Mouse (Mus musculus) neural tube, embryonic 11.5 days (tissue): ENCODE data around the gene Spag6. TPM values are rescaled to one million over a fixed set of nuclear protein-coding genes. Genes with fewer than 3 reads are reported as not detected.

Experiments
- ATAC-seq: fragments of 200-750 bp; cut with Nextera tagmentation; 2 replicates; pipeline ENCODE4 v1.8.0; 2017; ENCODE audit warnings: moderate number of reproducible peaks, mild to moderate bottlenecking, moderate TSS enrichment, moderate library complexity; ENCODE audit not compliant: insufficient read depth, low FRiP score, low TSS enrichment
- DNase-seq: peaks from one replicate; pipeline ENCODE4 v3.0.0-alpha.2; 2015; ENCODE audit warnings: low spot score
- H3K27ac ChIP-seq: fragments of 300-500 bp; sonication (generic); 2 replicates; pipeline ENCODE4 v1.5.1; 2014; ENCODE audit warnings: low read depth, mild to moderate bottlenecking, low read length
- H3K27me3 ChIP-seq: fragments of 300-500 bp; sonication (generic); 2 replicates; pipeline ENCODE4 v1.6.1; 2014; ENCODE audit warnings: mild to moderate bottlenecking, low read length, mixed read lengths; ENCODE audit not compliant: control insufficient read depth, insufficient read depth
- H3K36me3 ChIP-seq: fragments of 300-500 bp; sonication (generic); 2 replicates; pipeline ENCODE4 v1.6.1; 2014; ENCODE audit warnings: mild to moderate bottlenecking, low read length, moderate library complexity, mixed read lengths; ENCODE audit not compliant: control insufficient read depth, insufficient read depth
- H3K4me1 ChIP-seq: fragments of 300-500 bp; sonication (generic); 2 replicates; pipeline ENCODE4 v1.6.1; 2014; ENCODE audit warnings: low read length, mixed read lengths; ENCODE audit not compliant: control insufficient read depth, insufficient read depth
- H3K4me2 ChIP-seq: fragments of 300-500 bp; sonication (generic); 2 replicates; pipeline ENCODE4 v1.6.1; 2014; ENCODE audit warnings: low read depth, mild to moderate bottlenecking, moderate library complexity
- H3K4me3 ChIP-seq: fragments of 300-500 bp; sonication (generic); 2 replicates; pipeline ENCODE4 v1.5.1; 2014; ENCODE audit warnings: low read depth, low read length
- H3K9ac ChIP-seq: fragments of 300-500 bp; sonication (generic); 2 replicates; pipeline ENCODE4 v1.6.1; 2014; ENCODE audit warnings: mild to moderate bottlenecking, low read length
- H3K9me3 ChIP-seq: fragments of 300-500 bp; sonication (generic); 2 replicates; pipeline ENCODE4 v1.6.1; 2016; ENCODE audit warnings: low read length; ENCODE audit not compliant: control insufficient read depth
- WGBS: fragments of 180-500 bp; shearing (Covaris S2); extraction: QIAGEN DNeasy Blood & Tissue Kit; methylation state at CpG from one replicate; pipeline ENCODE4 v1.1.7; 2014; 5-methylcytosine and 5-hydroxymethylcytosine counted together
- polyA plus RNA-seq: library from polyadenylated mRNA; unstranded; fragments of >200 nt; fragmentation: Nextera tagmentation; extraction: Ambion mirVana; gene quantifications from 2 replicates; pipeline ENCODE4 v1.2.1, GENCODE M21; 2014

Spag6 gene
- 0.21 and 0.37 TPM in 2 replicates for polyA plus RNA-seq

DNA sequence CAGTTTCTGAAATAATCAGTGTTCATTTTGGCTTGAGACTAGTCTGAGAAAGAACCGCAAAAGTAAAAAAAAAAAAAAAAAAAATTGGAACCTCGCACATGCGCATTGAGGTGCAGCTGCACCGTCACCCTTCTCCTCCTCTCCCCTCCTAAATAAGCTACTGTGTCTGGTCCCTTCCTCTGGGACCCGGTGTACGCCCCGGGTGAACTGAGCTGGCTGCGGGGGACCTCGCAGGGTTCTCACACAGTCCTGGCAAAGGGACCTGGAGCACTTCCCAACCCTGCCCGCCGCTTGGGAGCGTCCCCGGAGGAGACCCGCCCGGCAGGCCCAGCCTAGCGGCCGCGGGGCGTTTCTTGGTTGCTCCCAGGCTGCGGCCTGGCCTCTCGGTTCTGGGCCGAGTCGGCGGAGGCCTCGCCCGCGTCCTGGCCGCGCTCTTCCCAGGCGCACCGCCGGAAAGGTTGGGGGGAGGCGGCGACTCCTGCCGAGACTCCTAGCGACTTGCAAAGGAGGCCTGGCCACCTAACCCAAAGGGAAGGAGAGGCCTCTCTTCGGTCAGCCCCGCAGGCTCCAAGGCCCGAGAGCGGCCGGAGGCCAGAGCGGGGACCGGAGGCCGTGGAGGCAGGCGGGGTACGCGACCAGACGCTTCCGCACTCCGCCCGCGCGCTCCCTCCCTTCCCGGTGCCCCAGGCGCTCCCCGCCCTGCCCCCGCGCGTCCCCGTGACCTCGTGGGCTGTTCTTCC, at the start of gene Spag6:
Gene Spag6, plus strand, starts transcription at position 162 of the 740 bp plus-strand sequence.
- Histone ChIP-seq H3K27me3 (peaks cover 71% of the 10 kb centered on the region), H3K9ac (peak within 1 kb of the TSS; percentile 84), H3K4me1 (peaks cover 2% of the 10 kb centered on the region; the same call in 1 of the 2 replicates), H3K4me3 (peak within 1 kb of the TSS; percentile 51), H3K9me3 (no peaks in the 10 kb centered on the region), H3K4me2 (peak within 1 kb of the TSS; percentile 89), H3K36me3 (no peaks in the 10 kb centered on the region), H3K27ac (peak within 1 kb of the TSS; percentile 67)
- ATAC-seq = peak; percentile 74
- peak; percentile 86 for DNase-seq
- WGBS = under 1% methylated on average over 59 of the region's 61 CpGs

- Histone ChIP-seq H3K4me2 (no peak overlapping the region), H3K27ac (no peak overlapping the region), H3K9me3 (no peaks in the 10 kb centered on the region), H3K27me3 (no peaks in the 10 kb centered on the region), H3K4me1 (no peaks in the 10 kb centered on the region), H3K4me3 (no peak overlapping the region), H3K36me3 (no peaks in the 10 kb centered on the region), H3K9ac (no peak overlapping the region)
- WGBS = 85% methylated on average over 3 of the region's 4 CpGs
- no peak for ATAC-seq
- no peak for DNase-seq
These were observed 45.3 kb upstream of the Spag6 start for GRCm38 (mm10) chr2:18648563-18648962.

DNA sequence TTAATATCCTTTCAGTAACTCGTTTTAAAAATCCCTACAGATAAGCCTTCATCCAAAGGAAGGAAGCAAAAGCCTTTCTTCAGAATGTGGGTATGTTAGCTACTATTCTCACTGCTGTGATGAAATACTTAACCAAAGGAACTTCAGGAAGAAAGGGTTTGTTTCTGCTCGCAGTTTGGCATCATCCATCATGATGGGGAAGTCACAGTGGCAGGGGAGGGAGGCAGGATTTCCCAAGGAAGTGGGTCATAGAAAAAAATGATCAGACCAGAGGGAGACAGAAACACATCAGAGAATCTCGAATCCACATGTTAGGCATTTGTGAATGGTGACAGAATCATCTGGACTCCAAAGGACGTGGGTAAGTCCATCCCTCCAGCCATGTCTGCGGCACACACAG, 39.0 kb upstream of the Spag6 start:
- ATAC-seq = no peak
- Histone ChIP-seq H3K27me3 (no peaks in the 10 kb centered on the region), H3K4me1 (no peaks in the 10 kb centered on the region), H3K4me3 (no peak overlapping the region), H3K9me3 (no peaks in the 10 kb centered on the region), H3K9ac (no peak overlapping the region), H3K4me2 (no peak overlapping the region), H3K27ac (no peak overlapping the region), H3K36me3 (no peaks in the 10 kb centered on the region)
- no peak for DNase-seq
- WGBS = 70% methylated on average over 5 of the region's 5 CpGs

- H3K9ac ChIP-seq = no peak overlapping the region
- no peak for ATAC-seq
- no peaks in the 10 kb centered on the region for H3K27me3 ChIP-seq
- no peak overlapping the region for H3K4me3 ChIP-seq
- WGBS = 92% methylated on average over 3 of the region's 3 CpGs
- no peak overlapping the region for H3K27ac ChIP-seq
- no peak overlapping the region for H3K4me2 ChIP-seq
- H3K4me1 ChIP-seq = no peaks in the 10 kb centered on the region
- no peaks in the 10 kb centered on the region for H3K36me3 ChIP-seq
- H3K9me3 ChIP-seq = no peaks in the 10 kb centered on the region
- DNase-seq = no peak
These were observed 29.8 kb upstream of the Spag6 start for GRCm38 (mm10) chr2:18664003-18664402.

DNA sequence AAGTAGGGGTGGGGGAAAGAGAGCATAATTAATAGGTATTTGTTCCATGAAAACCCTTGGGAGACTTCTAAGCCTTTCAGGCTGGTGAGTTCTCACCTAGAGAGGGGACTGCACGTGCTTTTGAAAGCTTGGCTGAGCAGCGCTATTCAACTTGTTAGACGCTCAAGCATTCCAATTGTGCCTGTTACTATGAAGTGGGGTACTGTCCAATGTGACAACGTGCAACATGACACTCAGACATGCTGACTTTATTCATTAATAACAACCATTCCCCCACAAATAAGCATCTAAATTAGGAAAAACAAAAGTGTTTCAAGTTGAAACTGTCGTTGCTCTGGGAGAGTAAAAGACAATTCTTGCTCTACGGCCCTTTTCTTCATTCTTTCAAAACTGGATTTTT, 22.8 kb upstream of the Spag6 start:
- DNase-seq = no peak
- Histone ChIP-seq H3K9me3 (no peaks in the 10 kb centered on the region), H3K27me3 (peaks cover 4% of the 10 kb centered on the region), H3K9ac (no peak overlapping the region), H3K36me3 (no peaks in the 10 kb centered on the region), H3K4me2 (no peak overlapping the region), H3K4me1 (peaks cover 4% of the 10 kb centered on the region; the same call in 1 of the 2 replicates), H3K27ac (no peak overlapping the region), H3K4me3 (no peak overlapping the region)
- 5% methylated on average over 6 of the region's 6 CpGs for WGBS
- ATAC-seq = no peak

DNA sequence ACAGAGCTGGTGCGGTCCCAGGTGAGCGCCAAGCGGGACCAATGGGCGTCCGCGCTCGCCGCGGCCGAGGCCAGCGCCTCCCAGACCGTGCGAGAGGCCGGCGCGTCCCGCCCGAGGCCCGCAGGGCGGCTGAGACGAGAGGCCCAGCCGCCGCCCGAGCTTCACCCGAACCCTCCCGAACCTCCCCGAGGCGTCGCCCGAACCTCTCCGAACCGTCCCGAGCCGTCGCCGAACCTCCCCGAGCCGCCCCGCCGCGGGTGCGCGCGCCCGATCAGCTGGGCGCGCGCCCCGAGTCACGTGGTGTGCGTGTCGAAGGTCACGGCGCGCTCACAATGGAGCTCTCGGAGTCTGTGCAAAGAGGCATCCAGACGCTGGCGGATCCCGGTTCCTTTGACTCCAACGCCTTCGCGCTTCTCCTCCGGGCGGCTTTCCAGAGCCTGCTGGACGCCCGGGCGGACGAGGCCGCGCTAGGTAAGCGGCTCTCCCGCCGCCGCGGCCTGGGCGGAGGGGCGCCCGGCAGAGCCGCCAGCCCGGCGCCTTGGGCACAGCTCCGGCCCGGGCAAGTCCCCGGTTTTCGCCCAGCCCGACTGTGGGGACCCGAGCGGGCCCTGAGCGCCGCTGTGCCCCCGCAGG, 21.6 kb upstream of the Spag6 start, which contains the start of gene Commd3:
Gene Commd3, plus strand, starts transcription at position 252 of the 633 bp plus-strand sequence.
- WGBS = under 1% methylated on average over 65 of the region's 91 CpGs
- H3K4me1 ChIP-seq = peaks cover 4% of the 10 kb centered on the region; the same call in 1 of the 2 replicates
- H3K4me2 ChIP-seq = peak within 1 kb of the TSS; percentile 83
- H3K27me3 ChIP-seq = peaks cover 4% of the 10 kb centered on the region
- H3K4me3 ChIP-seq = peak within 1 kb of the TSS; percentile 81
- H3K9me3 ChIP-seq = no peaks in the 10 kb centered on the region
- H3K27ac ChIP-seq = peak within 1 kb of the TSS; percentile 99
- ATAC-seq (peak; percentile 77), DNase-seq (peak; percentile 93)
- H3K36me3 ChIP-seq = no peaks in the 10 kb centered on the region
- H3K9ac ChIP-seq = peak within 1 kb of the TSS; percentile 99

DNA sequence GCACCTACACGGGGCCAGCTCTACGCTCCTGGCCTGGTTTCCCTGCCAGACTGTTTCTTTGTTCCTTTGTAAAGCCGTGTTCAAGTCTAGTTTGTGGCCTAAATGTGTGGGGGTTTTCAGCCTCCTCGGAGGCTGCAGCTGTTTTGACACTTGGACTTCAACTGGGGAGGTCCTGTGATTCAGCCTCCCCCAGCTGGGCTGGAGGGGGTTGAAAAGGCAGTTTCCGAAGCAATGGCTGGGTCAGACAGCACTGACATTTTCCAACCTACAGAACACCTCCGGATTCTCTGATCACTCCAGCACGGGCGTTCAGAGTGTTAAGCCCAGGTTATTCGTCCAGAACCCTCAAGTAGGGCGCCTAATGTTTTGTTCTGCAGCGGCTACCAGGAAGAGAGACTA, 21.1 kb upstream of the Spag6 start:
- Histone ChIP-seq H3K4me1 (peaks cover 4% of the 10 kb centered on the region; the same call in 1 of the 2 replicates), H3K4me3 (peak overlapping the region; percentile 81), H3K36me3 (no peaks in the 10 kb centered on the region), H3K27me3 (peaks cover 4% of the 10 kb centered on the region), H3K9ac (peak overlapping the region; percentile 99), H3K9me3 (no peaks in the 10 kb centered on the region), H3K4me2 (peak overlapping the region; percentile 83), H3K27ac (peak overlapping the region; percentile 99)
- DNase-seq (no peak), ATAC-seq (no peak)
- WGBS = under 1% methylated on average over 11 of the region's 11 CpGs

GRCm38 (mm10) chr2:18673766-18674165, 20.1 kb upstream of the Spag6 start:
- Histone ChIP-seq H3K27ac (no peak overlapping the region), H3K4me2 (no peak overlapping the region), H3K27me3 (peaks cover 4% of the 10 kb centered on the region), H3K4me1 (peaks cover 8% of the 10 kb centered on the region; the same call in 1 of the 2 replicates), H3K9me3 (no peaks in the 10 kb centered on the region), H3K36me3 (no peaks in the 10 kb centered on the region), H3K9ac (no peak overlapping the region), H3K4me3 (no peak overlapping the region)
- DNase-seq (no peak), ATAC-seq (no peak)
- 18% methylated on average over 4 of the region's 4 CpGs for WGBS
